Mouse (Mus musculus) stomach, embryonic 15.5 days (tissue): Measurements from ENCODE around the gene Smok3a. TPM values are rescaled to one million over a fixed set of nuclear protein-coding genes. Genes with fewer than 3 reads are reported as not detected.
"Not testable (repeated sequence)": the region's sequence is repeated elsewhere in the genome, so short reads cannot be mapped to it uniquely, and the experiment has no call there.

Experiments used
- ATAC-seq: fragments of 200-750 bp; cut with Nextera tagmentation; 2 replicates; pipeline ENCODE4 v1.8.0; 2017; ENCODE audit warnings: low read depth, moderate number of reproducible peaks, moderate TSS enrichment; ENCODE audit not compliant: insufficient read depth, low FRiP score
- H3K27ac ChIP-seq: fragments of 300-500 bp; sonication (generic); 2 replicates; pipeline ENCODE4 v1.5.1; 2015; ENCODE audit warnings: mild to moderate bottlenecking, inconsistent platforms
- H3K27me3 ChIP-seq: fragments of 300-500 bp; sonication (generic); replicated peaks from 2 replicates; pipeline ENCODE4 v1.6.1; 2015; ENCODE audit warnings: inconsistent platforms
- H3K36me3 ChIP-seq: fragments of 300-500 bp; sonication (generic); 2 replicates; pipeline ENCODE4 v1.6.1; 2015; ENCODE audit warnings: inconsistent platforms
- H3K4me1 ChIP-seq: fragments of 300-500 bp; sonication (generic); 2 replicates; pipeline ENCODE4 v1.6.1; 2015; ENCODE audit warnings: inconsistent platforms
- H3K4me2 ChIP-seq: fragments of 300-500 bp; sonication (generic); 2 replicates; pipeline ENCODE4 v1.6.1; 2015; ENCODE audit warnings: mild to moderate bottlenecking, inconsistent platforms
- H3K4me3 ChIP-seq: fragments of 300-500 bp; sonication (generic); replicated peaks from 2 replicates; pipeline ENCODE4 v1.5.1; 2015; ENCODE audit warnings: inconsistent platforms
- H3K9ac ChIP-seq: fragments of 300-500 bp; sonication (generic); 2 replicates; pipeline ENCODE4 v1.6.1; 2015; ENCODE audit warnings: inconsistent platforms
- H3K9me3 ChIP-seq: fragments of 300-500 bp; sonication (generic); 2 replicates; pipeline ENCODE4 v1.6.1; 2016; ENCODE audit warnings: inconsistent platforms
- WGBS: fragments of 180-500 bp; shearing (Covaris S2); methylation state at CpG from one replicate; pipeline ENCODE4 v1.1.7; 2015; 5-methylcytosine and 5-hydroxymethylcytosine counted together
- polyA plus RNA-seq: library from polyadenylated mRNA; unstranded; fragments of >200 nt; fragmentation: Nextera tagmentation; extraction: Ambion mirVana; gene quantifications from 2 replicates; pipeline ENCODE4 v1.2.1, GENCODE M21; 2015

Smok3a gene
- polyA plus RNA-seq = not detected in 2 replicates

DNA sequence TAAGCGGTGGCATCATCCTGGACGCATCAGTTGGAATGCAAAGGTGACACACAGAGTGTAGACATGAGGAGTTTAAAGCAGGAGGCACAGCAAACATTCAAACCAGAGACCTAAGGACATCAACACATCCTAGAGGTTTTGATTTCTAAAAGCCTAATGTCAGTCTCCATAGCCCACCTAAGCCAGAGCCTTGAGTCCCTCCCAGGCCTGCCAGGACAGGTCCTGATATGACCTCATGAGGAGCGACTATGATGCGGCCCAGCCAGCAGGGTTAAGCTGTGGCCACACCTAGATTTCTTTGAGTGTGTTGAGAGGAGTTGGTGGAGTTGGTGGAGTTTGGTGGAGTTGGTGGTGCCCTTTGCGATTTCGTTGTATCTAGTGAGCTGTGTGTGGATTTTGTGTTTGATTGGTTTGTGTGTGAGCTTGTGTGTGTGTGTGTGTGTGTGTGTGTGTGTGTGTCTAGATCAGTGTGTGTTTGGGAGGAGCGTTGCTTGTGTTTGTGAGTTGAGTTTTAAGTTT lies at the start of gene Smok3a, which contains the start of gene Smok3b:
Gene Smok3a (plus strand): TSS at position 301 of the 519 bp plus-strand sequence.
Gene Smok3b (plus strand): TSS at position 469 of the 519 bp plus-strand sequence.
- not testable (repeated sequence) for ATAC-seq, H3K4me2 ChIP-seq, H3K36me3 ChIP-seq, H3K4me1 ChIP-seq, H3K27me3 ChIP-seq, H3K9me3 ChIP-seq, H3K9ac ChIP-seq, H3K4me3 ChIP-seq, H3K27ac ChIP-seq
- 90% methylated on average over 3 of the region's 7 CpGs for WGBS

DNA sequence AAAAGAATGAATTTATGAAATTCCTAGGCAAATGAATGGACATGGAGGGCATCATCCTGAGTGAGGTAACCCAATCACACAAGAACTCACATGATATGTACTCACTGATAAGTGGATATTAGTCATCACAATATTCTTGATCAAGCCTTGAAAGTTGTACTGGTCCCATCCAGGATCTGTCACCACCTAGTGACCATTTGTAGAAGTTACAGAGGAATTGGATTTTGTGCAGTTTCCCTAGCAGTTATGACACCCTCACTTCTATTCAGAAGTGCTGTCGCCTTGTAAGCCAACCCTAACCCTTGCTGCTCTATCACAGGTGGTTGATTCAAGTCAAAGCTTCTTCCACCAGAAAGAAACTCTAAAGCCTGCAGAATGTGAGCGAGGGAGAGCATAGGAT lies 47.9 kb upstream of the Smok3a start:
- Histone ChIP-seq H3K36me3 (no peaks in the 10 kb centered on the region), H3K9me3 (no peaks in the 10 kb centered on the region), H3K9ac (no peak overlapping the region), H3K4me1 (no peaks in the 10 kb centered on the region), H3K27me3 (no peaks in the 10 kb centered on the region), H3K4me3 (no peak overlapping the region), H3K4me2 (no peak overlapping the region), H3K27ac (no peak overlapping the region)
- no peak for ATAC-seq
- WGBS = 65% methylated on average over 2 of the region's 2 CpGs

- Histone ChIP-seq H3K9ac (no peak overlapping the region), H3K9me3 (no peaks in the 10 kb centered on the region), H3K4me2 (no peak overlapping the region), H3K4me3 (no peak overlapping the region), H3K4me1 (no peaks in the 10 kb centered on the region), H3K27me3 (no peaks in the 10 kb centered on the region), H3K27ac (no peak overlapping the region), H3K36me3 (no peaks in the 10 kb centered on the region)
- 57% methylated on average over 3 of the region's 3 CpGs for WGBS
- ATAC-seq = no peak
These were observed 47.3 kb upstream of the Smok3a start for GRCm38 (mm10) chr5:137973738-137974137.

DNA sequence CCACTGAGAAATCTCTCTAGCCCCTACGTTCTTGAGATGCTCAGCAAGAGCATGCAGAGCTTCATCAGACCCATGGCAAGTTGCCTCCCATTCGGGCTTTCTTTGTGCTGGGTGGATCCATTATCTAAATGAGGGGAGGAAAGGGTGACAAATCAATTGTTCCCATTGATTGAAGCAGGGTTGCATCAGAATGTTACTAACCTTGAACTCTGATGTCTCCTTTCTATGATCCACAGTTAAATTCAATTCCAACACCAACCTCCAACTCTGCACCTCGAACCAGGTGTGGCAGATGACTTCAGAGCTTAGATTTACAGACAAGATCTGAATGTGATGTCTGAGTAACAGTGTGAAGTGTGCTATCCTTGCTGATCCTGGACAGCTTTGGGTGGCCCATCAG lies 46.3 kb upstream of the Smok3a start:
- no peak overlapping the region for H3K9ac ChIP-seq
- H3K4me1 ChIP-seq = no peaks in the 10 kb centered on the region
- 55% methylated on average over 3 of the region's 3 CpGs for WGBS
- no peak overlapping the region for H3K4me3 ChIP-seq
- ATAC-seq = no peak
- H3K27ac ChIP-seq = no peak overlapping the region
- H3K4me2 ChIP-seq = no peak overlapping the region
- no peaks in the 10 kb centered on the region for H3K36me3 ChIP-seq
- no peaks in the 10 kb centered on the region for H3K27me3 ChIP-seq
- H3K9me3 ChIP-seq = no peaks in the 10 kb centered on the region

DNA sequence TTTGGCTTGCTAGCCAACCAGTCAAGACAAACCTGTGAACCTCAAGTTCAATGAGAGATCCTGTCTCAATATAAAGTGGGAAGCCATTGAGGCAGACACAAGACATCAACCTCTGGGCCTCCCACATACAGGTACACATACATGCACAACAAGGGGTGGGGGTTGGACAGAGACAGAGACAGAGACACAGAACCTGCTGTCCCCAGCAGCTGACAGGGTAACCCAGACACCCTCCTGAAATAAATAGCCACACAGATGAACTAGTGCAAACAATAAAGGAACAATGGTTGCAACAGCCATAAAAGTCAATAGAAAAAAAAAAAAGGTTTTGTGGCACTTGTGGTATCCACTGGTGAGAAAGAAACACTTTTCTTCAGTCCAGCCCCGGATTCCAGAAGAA lies 45.6 kb upstream of the Smok3a start:
- Histone ChIP-seq H3K27me3 (no peaks in the 10 kb centered on the region), H3K4me1 (no peaks in the 10 kb centered on the region), H3K4me2 (no peak overlapping the region), H3K4me3 (no peak overlapping the region), H3K36me3 (no peaks in the 10 kb centered on the region), H3K9me3 (no peaks in the 10 kb centered on the region), H3K27ac (no peak overlapping the region), H3K9ac (no peak overlapping the region)
- 36% methylated on average over 1 of the region's 1 CpGs for WGBS
- ATAC-seq = no peak

GRCm38 (mm10) chr5:137977291-137977690 lies 43.8 kb upstream of the Smok3a start:
- Histone ChIP-seq H3K4me3 (no peak overlapping the region), H3K36me3 (no peaks in the 10 kb centered on the region), H3K27ac (no peak overlapping the region), H3K9ac (no peak overlapping the region), H3K9me3 (no peaks in the 10 kb centered on the region), H3K4me2 (no peak overlapping the region), H3K27me3 (no peaks in the 10 kb centered on the region), H3K4me1 (no peaks in the 10 kb centered on the region)
- WGBS = 32% methylated on average over 1 of the region's 1 CpGs
- ATAC-seq = no peak

- Histone ChIP-seq H3K9ac (no peak overlapping the region), H3K4me2 (no peak overlapping the region), H3K36me3 (no peaks in the 10 kb centered on the region), H3K4me1 (no peaks in the 10 kb centered on the region), H3K9me3 (no peaks in the 10 kb centered on the region), H3K27ac (no peak overlapping the region), H3K27me3 (no peaks in the 10 kb centered on the region), H3K4me3 (no peak overlapping the region)
- 58% methylated on average over 2 of the region's 2 CpGs for WGBS
- ATAC-seq = no peak
These were observed 42.0 kb upstream of the Smok3a start for GRCm38 (mm10) chr5:137979081-137979480.

DNA sequence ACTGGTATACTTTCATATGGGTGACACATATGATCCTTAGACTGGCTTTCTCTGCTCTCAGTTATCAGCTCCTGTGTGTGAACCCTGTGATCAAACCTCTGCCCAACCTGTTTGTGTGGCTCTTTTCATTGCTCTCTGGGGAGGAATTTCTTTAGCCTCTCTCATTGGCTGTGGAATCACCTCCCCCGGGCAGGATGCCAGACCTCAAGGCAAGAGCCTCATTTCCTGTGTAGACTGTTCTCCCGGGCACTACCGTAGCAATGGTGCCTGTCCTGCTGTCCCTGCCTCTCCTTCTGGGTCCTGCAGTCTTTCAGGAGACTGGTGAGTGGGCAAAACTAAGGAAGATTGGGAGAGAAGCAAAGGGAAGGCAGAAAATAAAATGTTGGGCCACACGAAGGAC lies 39.8 kb upstream of the Smok3a start, which contains the start of gene Azgp1:
Gene Azgp1 (plus strand): TSS at position 221 of the 400 bp plus-strand sequence.
- H3K4me3 ChIP-seq = no peak within 1 kb of the TSS
- H3K27me3 ChIP-seq = no peaks in the 10 kb centered on the region
- no peak within 1 kb of the TSS for H3K4me2 ChIP-seq
- H3K9ac ChIP-seq = no peak within 1 kb of the TSS
- H3K4me1 ChIP-seq = no peaks in the 10 kb centered on the region
- WGBS = 67% methylated on average over 4 of the region's 4 CpGs
- no peaks in the 10 kb centered on the region for H3K9me3 ChIP-seq
- no peaks in the 10 kb centered on the region for H3K36me3 ChIP-seq
- ATAC-seq = no peak
- H3K27ac ChIP-seq = no peak within 1 kb of the TSS

GRCm38 (mm10) chr5:137986351-137986750 lies 34.7 kb upstream of the Smok3a start:
- no peaks in the 10 kb centered on the region for H3K9me3 ChIP-seq
- H3K36me3 ChIP-seq = no peaks in the 10 kb centered on the region
- ATAC-seq = no peak
- no peaks in the 10 kb centered on the region for H3K4me1 ChIP-seq
- no peak overlapping the region for H3K27ac ChIP-seq
- no peak overlapping the region for H3K4me3 ChIP-seq
- WGBS = 77% methylated on average over 1 of the region's 1 CpGs
- no peaks in the 10 kb centered on the region for H3K27me3 ChIP-seq
- no peak overlapping the region for H3K9ac ChIP-seq
- no peak overlapping the region for H3K4me2 ChIP-seq

DNA sequence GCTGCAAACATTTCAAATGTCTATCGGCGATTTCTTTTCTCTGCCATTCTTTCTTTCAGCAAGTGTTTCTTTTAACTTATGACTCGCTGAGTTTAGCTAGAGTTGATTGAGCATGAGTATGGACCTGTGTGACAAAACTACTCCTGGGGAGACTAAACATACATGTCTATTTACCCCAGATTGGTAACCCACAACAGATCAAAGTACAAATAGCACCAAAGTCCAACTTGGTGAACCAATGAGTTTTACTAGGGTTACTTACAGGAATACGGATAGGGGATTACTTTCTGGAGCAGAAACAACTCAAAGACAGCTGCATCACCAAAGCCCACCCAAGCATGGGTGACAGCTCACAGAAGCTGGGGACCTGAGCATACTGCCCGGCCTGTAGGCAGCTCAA lies 11.6 kb upstream of the Smok3a start:
- ATAC-seq = no peak

GRCm38 (mm10) chr5:138012382-138012781 lies 8.7 kb upstream of the Smok3a start:
- H3K27ac ChIP-seq = no peak overlapping the region
- 81% methylated on average over 5 of the region's 5 CpGs for WGBS
- ATAC-seq = no peak
- H3K27me3 ChIP-seq = no peaks in the 10 kb centered on the region
- H3K9ac ChIP-seq = no peak overlapping the region
- H3K9me3 ChIP-seq = no peaks in the 10 kb centered on the region
- H3K4me2 ChIP-seq = no peak overlapping the region
- H3K36me3 ChIP-seq = no peaks in the 10 kb centered on the region
- H3K4me3 ChIP-seq = no peak overlapping the region
- no peaks in the 10 kb centered on the region for H3K4me1 ChIP-seq

More for the DNA sequence above, 11.6 kb upstream of the Smok3a start:
- WGBS = 87% methylated on average over 5 of the region's 5 CpGs
- H3K9me3 ChIP-seq = no peaks in the 10 kb centered on the region
- H3K4me1 ChIP-seq = no peaks in the 10 kb centered on the region
- no peak overlapping the region for H3K4me2 ChIP-seq
- no peak overlapping the region for H3K4me3 ChIP-seq
- H3K9ac ChIP-seq = no peak overlapping the region
- no peaks in the 10 kb centered on the region for H3K36me3 ChIP-seq
- no peaks in the 10 kb centered on the region for H3K27me3 ChIP-seq
- no peak overlapping the region for H3K27ac ChIP-seq

DNA sequence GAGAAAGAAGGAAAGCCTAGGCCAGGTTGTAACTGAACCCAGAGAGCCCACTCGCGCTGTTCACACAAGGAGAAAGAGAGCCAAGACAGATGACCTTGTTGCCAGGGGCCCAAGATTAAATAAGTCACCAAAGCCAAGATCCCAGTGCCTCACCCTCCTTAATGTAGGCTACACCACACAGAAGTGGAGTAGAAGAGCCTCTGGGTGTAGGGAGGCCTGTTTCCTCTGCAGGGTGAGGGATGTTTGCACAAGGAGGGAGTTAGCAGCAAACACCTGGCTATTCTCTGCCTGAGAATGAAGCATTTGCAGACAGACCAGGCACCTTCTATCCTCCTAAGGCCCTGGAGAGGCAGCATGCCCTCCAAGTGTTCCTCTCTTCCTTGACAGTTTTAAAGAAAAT lies 4.5 kb upstream of the Smok3a start:
- H3K36me3 ChIP-seq = no peaks in the 10 kb centered on the region
- no peaks in the 10 kb centered on the region for H3K9me3 ChIP-seq
- H3K27me3 ChIP-seq = no peaks in the 10 kb centered on the region
- no peaks in the 10 kb centered on the region for H3K4me1 ChIP-seq
- WGBS = 63% methylated on average over 2 of the region's 2 CpGs
- H3K4me2 ChIP-seq = no peak overlapping the region
- no peak overlapping the region for H3K4me3 ChIP-seq
- ATAC-seq = peak; percentile 72; the same call in 1 of the 2 replicates
- H3K27ac ChIP-seq = peak overlapping the region; percentile 9; the same call in 1 of the 2 replicates
- no peak overlapping the region for H3K9ac ChIP-seq

GRCm38 (mm10) chr5:138016997-138017396 lies 4.1 kb upstream of the Smok3a start:
- no peaks in the 10 kb centered on the region for H3K9me3 ChIP-seq
- H3K27ac ChIP-seq = peak overlapping the region; percentile 9; the same call in 1 of the 2 replicates
- no peaks in the 10 kb centered on the region for H3K4me1 ChIP-seq
- no peaks in the 10 kb centered on the region for H3K27me3 ChIP-seq
- H3K4me3 ChIP-seq = no peak overlapping the region
- no peak overlapping the region for H3K4me2 ChIP-seq
- no peaks in the 10 kb centered on the region for H3K36me3 ChIP-seq
- H3K9ac ChIP-seq = no peak overlapping the region
- ATAC-seq = peak; percentile 22; the same call in 1 of the 2 replicates
